Mouse (Mus musculus) left cerebral cortex, postnatal 25 days (tissue): Measurements from ENCODE around the gene Stard13. TPM values are rescaled to one million over a fixed set of nuclear protein-coding genes. Genes with fewer than 3 reads are reported as not detected.

Experiments
- DNase-seq, 2 experiments: peaks; one replicate each; pipeline ENCODE4 v3.0.0; 2022; ENCODE audit warnings: low spot score in 2 of 2, mixed read lengths in 1 of 2
- intact Hi-C: fragments of 180-260 bp; cut with DNase I; formaldehyde crosslinking; loops from one replicate; pipeline ENCODE4 v1.15.1; 2025
- total RNA-seq, 2 experiments: library from RNA; stranded (reverse); gene quantifications; 2 replicates each; pipeline ENCODE4 v1.2.3; 2021

The Stard13 gene
- total RNA-seq, 2 experiments from 2014 or later: 11.1 to 11.7 TPM

DNA sequence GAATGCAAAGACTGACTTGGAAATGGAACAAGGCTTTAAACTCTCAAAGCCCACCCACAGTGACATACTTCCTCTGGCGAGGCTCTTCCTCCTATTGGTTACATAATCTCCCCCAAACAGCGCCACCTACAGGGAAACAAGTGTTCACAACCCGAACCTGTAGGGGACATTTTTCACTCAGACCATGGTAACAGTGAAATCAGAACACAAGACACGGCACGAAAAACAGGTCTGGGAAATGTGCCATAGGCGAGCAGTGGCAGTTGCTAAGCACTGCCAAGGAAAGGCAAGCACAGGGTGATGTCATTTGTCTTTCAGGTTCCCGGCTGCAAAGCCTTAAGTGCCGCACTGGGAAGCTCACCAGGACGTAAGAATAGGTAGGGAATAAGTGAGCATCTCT is 82.1 kb downstream of the Stard13 start:
- DNase-seq: peak; percentile 12 to 37

GRCm38 (mm10) chr5:151149509-151149908 is 84.1 kb downstream of the Stard13 start:
- no peak for DNase-seq
- intact Hi-C loops: no loop called here

More for the DNA sequence above, 82.1 kb downstream of the Stard13 start:
- intact Hi-C loops: no loop called here

DNA sequence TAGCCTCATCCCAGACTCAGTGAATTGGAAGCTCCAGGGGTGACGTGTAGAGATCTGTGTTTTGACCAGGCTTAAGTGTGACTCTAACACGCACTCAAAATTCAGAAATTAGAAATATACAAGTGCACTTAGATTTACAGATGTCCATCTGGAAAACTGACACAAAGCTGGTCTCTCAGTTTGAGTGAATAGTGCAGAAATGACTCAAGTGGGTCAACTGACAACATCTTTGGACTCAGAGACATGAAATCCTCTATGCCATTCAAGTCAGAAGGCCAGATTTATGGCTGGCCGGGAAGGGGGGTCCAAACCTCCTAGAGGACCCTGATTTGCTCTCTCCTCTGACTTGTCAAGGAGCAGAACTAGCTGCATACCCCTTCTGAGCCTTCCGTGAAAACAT is 85.6 kb downstream of the Stard13 start:
- no peak for DNase-seq
- intact Hi-C loops: no loop called here

DNA sequence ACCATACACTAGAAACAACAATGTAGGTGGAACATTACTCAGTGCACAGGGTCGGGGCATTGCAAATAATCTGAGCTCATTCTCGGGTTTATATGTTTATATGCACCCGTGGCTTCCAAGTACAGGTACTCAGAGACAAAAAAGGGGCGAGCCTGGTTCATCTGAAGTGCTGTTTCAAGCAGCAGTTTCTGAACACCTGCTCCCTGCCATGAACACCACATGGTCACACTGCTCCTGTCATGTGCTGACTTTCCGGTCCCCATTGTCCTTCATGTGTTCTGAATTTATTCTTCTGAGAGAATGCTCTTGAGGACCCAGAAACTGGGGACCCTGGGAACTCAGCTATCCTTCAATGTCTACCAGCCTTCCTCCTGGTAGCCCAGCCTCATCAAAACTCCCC is 87.8 kb downstream of the Stard13 start:
- no peak for DNase-seq
- intact Hi-C loops: no loop called here

- no peak for DNase-seq
- intact Hi-C loops: loop anchor here (2.0 to 5.0 kb wide), 2 partner anchors 88 to 225 kb away; partner anchors contain the start of gene Stard13
Observed at GRCm38 (mm10) chr5:151143955-151144354, 89.7 kb downstream of the Stard13 start.

GRCm38 (mm10) chr5:151142671-151143601 is 90.7 kb downstream of the Stard13 start:
- no peak for DNase-seq
- intact Hi-C loops: loop anchor here (2.0 to 5.0 kb wide), 2 partner anchors 89 to 226 kb away; partner anchors contain the start of gene Stard13

GRCm38 (mm10) chr5:151142241-151142640 is 91.4 kb downstream of the Stard13 start:
- no peak for DNase-seq
- intact Hi-C loops: loop anchor here (2.0 to 5.0 kb wide), 2 partner anchors 90 to 227 kb away; partner anchors contain the start of gene Stard13

DNA sequence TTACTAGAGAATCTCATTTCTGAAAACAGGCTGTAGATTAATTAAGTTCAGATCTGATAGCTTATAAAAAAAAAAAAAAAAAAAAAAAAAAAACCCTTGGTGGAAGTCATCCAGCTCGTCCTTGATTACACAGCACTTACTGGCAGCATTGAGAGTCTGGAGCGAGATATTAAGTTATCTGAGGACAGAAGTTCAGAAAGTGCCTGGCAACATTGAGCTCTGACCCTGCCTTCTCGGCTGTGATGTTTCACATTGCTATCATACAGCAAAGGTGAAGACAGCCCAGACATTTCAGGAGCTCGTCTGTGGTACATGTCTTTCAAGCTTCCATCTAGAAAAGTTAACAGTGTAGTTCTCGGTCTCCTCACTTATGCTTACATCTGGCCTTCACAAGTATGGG is 95.7 kb downstream of the Stard13 start:
- intact Hi-C loops: loop anchor here (2.0 to 5.0 kb wide), 2 partner anchors 27 to 71 kb away; no protein-coding TSS in a partner anchor
- DNase-seq: no peak

- peak; percentile 14 to 76 for DNase-seq
- intact Hi-C loops: loop anchor here (2.0 to 5.0 kb wide), 2 partner anchors 27 to 70 kb away; no protein-coding TSS in a partner anchor
Observed at GRCm38 (mm10) chr5:151137311-151137710, 96.3 kb downstream of the Stard13 start.

GRCm38 (mm10) chr5:151135965-151136364 is 97.7 kb downstream of the Stard13 start:
- peak; percentile 25 to 57 for DNase-seq
- intact Hi-C loops: loop anchor here (2.0 to 5.0 kb wide), 2 partner anchors 25 to 69 kb away; no protein-coding TSS in a partner anchor

GRCm38 (mm10) chr5:151135078-151135826 is 98.4 kb downstream of the Stard13 start:
- intact Hi-C loops: loop anchor here (5.0 kb wide), 1 partner anchor 68 kb away; no protein-coding TSS in a partner anchor
- no peak for DNase-seq

- intact Hi-C loops: no loop called here
- DNase-seq: no peak
Observed at GRCm38 (mm10) chr5:151134202-151134601, 99.4 kb downstream of the Stard13 start.

GRCm38 (mm10) chr5:151133744-151134143 is 99.9 kb downstream of the Stard13 start:
- intact Hi-C loops: no loop called here
- no peak for DNase-seq

DNA sequence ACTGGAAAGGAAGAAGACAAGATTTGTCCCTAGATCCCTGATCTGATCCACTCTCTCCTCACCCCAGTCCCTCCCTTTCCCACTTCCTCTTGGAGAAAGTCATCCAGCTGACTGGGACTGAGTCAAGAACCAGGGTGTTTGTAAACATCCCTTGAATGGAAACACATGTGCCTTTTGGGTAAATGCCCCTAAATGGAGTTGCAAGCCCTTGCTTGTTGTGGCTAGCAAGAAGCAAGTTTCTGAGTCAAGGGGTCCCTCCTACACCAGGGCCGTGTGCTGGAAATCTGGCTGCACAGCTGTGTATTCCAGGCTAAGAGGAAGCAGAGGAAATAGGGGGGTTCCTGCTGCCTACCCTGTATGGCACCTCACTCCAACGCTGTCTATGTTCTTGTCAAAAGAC is 103.9 kb downstream of the Stard13 start:
- intact Hi-C loops: loop anchor here (5.0 kb wide), 1 partner anchor 112 kb away; no protein-coding TSS in a partner anchor
- DNase-seq: no peak

- DNase-seq: no peak
- intact Hi-C loops: loop anchor here (5.0 kb wide), 1 partner anchor 110 kb away; no protein-coding TSS in a partner anchor
Observed at GRCm38 (mm10) chr5:151127298-151127717, 106.3 kb downstream of the Stard13 start.

- no peak for DNase-seq
- intact Hi-C loops: loop anchor here (5.0 kb wide), 1 partner anchor 109 kb away; no protein-coding TSS in a partner anchor
Observed at GRCm38 (mm10) chr5:151126608-151127005, 107.0 kb downstream of the Stard13 start.

GRCm38 (mm10) chr5:151125985-151126607 is 107.5 kb downstream of the Stard13 start:
- DNase-seq: no peak
- intact Hi-C loops: loop anchor here (5.0 kb wide), 1 partner anchor 109 kb away; no protein-coding TSS in a partner anchor

DNA sequence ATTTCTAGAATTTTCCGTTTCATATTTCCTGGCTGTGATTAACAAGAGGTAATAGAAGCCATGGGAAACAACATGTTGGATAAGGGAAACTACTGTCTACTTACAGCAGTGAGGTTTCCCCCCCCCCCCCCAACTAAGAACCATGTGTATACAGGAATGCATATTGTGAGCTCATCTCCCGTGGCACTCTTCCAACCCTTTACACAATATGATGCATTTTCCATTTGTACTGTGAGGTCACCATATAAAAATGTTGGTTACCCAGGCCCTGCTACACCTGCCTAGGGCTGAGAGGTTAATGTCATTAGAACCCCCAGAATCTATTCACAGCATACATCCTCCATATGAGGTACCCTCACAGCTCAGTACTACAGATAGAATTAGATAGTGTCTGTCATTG is 115.8 kb downstream of the Stard13 start:
- DNase-seq: no peak
- intact Hi-C loops: no loop called here

- DNase-seq: no peak
- intact Hi-C loops: no loop called here
Observed at GRCm38 (mm10) chr5:151116192-151116887, 117.3 kb downstream of the Stard13 start.
